Mouse (Mus musculus) common myeloid progenitor, adult 5-6 weeks (primary cell): Measurements from ENCODE around the gene Myod1. TPM values are rescaled to one million over a fixed set of nuclear protein-coding genes. Genes with fewer than 3 reads are reported as not detected.

Experiments
- ATAC-seq: replicated peaks from 2 replicates; pipeline ENCODE4 v1.8.0; 2016; ENCODE audit warnings: low read depth, mild to moderate bottlenecking, moderate TSS enrichment, inconsistent platforms; ENCODE audit not compliant: poor library complexity, severe bottlenecking
- total RNA-seq: library from RNA; stranded (forward); fragments of 200-1000, 187-1606 nt; gene quantifications from 2 replicates; pipeline ENCODE4 v1.2.3, GENCODE M21; 2017

Gene Myod1
- total RNA-seq, 1 experiment from 2014 or later = not detected

- no peak for ATAC-seq
Observed at GRCm38 (mm10) chr7:46412823-46413222, 36.5 kb downstream of the Myod1 start.

GRCm38 (mm10) chr7:46413959-46414725, 37.9 kb downstream of the Myod1 start:
- no peak for ATAC-seq

- no peak for ATAC-seq
Observed at GRCm38 (mm10) chr7:46415818-46416425, 39.6 kb downstream of the Myod1 start.

- no peak for ATAC-seq
Observed at GRCm38 (mm10) chr7:46417467-46417866, 41.2 kb downstream of the Myod1 start.

GRCm38 (mm10) chr7:46418102-46418622, 41.9 kb downstream of the Myod1 start:
- ATAC-seq = no peak

GRCm38 (mm10) chr7:46421535-46421934, 45.3 kb downstream of the Myod1 start:
- ATAC-seq = no peak

GRCm38 (mm10) chr7:46422052-46422763, 45.9 kb downstream of the Myod1 start:
- no peak for ATAC-seq

GRCm38 (mm10) chr7:46422764-46423412, 46.6 kb downstream of the Myod1 start:
- peak; percentile 84 for ATAC-seq

- no peak for ATAC-seq
Observed at GRCm38 (mm10) chr7:46423951-46424350, 47.7 kb downstream of the Myod1 start.

GRCm38 (mm10) chr7:46425012-46425411, 48.7 kb downstream of the Myod1 start:
- no peak for ATAC-seq

Other genes starting within 250 kb of the Myod1 start
- not detected in 2 replicates for gene Abcc8, start 196.4 kb upstream of the Myod1 start, total RNA-seq
- not detected in 2 replicates for gene Ush1c, start 138.0 kb upstream of the Myod1 start, total RNA-seq
- not detected in 2 replicates for gene Otog, start 135.5 kb upstream of the Myod1 start, total RNA-seq
- 1.1 and 1.2 TPM in 2 replicates for gene Kcnc1, start 20.0 kb downstream of the Myod1 start, total RNA-seq